Mouse (Mus musculus): ENCODE measurements around the gene Asphd2. TPM values are rescaled to one million over a fixed set of nuclear protein-coding genes. Genes with fewer than 3 reads are reported as not detected.

Gene Asphd2
- polyA plus RNA-seq, 1 experiment from 2014 or later, result 57.3 TPM

DNA sequence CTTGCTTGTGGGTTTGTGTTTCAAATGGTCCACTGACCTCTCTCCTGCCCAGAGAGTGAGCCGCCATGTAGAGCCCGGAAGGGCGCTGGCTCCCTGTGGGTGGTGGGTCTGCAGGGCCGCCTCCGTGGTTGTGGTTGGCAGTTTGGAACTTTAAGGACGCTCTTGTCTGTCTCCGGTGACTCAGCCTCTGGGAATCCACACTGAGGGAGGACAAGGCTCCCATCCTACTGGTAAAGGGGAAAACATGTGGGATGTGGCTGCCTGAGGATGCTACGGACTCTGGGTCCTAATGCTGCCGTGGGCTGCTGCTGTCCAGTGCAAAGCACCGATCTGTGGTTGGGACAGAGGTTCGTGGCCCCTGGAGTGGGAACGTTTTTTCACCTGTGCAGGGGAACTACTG, 26.7 kb downstream of the Asphd2 start:
- H3K27ac ChIP-seq, result no peak overlapping the region
- no peak for ATAC-seq (ENCODE audit: low FRiP score)
- H3K4me3 ChIP-seq (replicated peaks), result no peak overlapping the region
- no peak overlapping the region for H3K4me2 ChIP-seq
- 90% methylated on average over 12 of the region's 12 CpGs for WGBS
- no peaks in the 10 kb centered on the region for H3K27me3 ChIP-seq
- H3K36me3 ChIP-seq (replicated peaks), result peaks cover 75% of the 10 kb centered on the region
- H3K9me3 ChIP-seq, result no peaks in the 10 kb centered on the region
- peaks cover 30% of the 10 kb centered on the region for H3K4me1 ChIP-seq
- H3K9ac ChIP-seq, result no peak overlapping the region

DNA sequence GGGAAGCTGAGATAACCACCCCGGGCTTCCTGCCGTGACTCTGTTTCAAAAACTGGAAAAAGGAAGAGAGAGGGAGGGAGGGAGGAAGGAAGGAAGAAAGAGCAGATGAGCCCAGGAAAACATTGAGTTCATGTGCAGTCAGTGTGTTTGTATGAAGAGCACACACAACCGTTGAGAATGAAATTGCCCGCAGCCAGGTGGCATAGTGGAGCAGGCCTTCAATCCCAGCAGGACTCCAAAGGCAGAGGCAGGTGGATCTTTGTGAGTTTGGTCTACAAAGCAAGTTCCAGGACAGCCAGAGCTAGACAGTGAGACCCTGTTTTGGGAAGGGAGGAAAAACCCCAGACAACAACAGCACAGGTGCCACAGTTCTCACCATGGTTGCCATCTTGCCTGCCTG, 27.3 kb downstream of the Asphd2 start:
- Histone ChIP-seq H3K4me3 (replicated peaks) (no peak overlapping the region), H3K9ac (no peak overlapping the region), H3K27ac (no peak overlapping the region), H3K9me3 (no peaks in the 10 kb centered on the region), H3K36me3 (replicated peaks) (peaks cover 77% of the 10 kb centered on the region), H3K4me1 (peaks cover 24% of the 10 kb centered on the region), H3K27me3 (no peaks in the 10 kb centered on the region), H3K4me2 (no peak overlapping the region)
- WGBS, result 88% methylated on average over 4 of the region's 4 CpGs
- ATAC-seq (ENCODE audit: low FRiP score), result no peak

DNA sequence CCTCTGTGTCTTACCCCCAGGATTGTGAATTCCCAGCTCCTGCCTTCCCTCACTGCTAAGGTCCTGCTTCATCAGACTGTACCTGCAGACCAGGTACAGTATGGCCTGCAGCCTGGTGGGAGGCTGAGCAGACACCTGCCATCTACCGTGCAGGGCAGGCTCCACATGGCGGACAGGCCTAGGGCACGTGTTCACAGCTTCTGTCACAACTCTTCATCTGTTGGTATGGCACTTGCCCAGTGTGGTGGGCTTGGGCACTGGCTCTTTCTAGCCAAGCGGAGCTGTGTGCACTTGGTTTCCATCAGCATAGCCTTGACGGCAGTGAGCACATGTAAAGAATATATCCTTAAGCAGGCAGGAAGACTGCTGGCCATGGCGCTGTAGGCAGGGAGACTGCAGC, 27.8 kb downstream of the Asphd2 start:
- H3K36me3 ChIP-seq (replicated peaks), result peaks cover 82% of the 10 kb centered on the region
- no peaks in the 10 kb centered on the region for H3K27me3 ChIP-seq

DNA sequence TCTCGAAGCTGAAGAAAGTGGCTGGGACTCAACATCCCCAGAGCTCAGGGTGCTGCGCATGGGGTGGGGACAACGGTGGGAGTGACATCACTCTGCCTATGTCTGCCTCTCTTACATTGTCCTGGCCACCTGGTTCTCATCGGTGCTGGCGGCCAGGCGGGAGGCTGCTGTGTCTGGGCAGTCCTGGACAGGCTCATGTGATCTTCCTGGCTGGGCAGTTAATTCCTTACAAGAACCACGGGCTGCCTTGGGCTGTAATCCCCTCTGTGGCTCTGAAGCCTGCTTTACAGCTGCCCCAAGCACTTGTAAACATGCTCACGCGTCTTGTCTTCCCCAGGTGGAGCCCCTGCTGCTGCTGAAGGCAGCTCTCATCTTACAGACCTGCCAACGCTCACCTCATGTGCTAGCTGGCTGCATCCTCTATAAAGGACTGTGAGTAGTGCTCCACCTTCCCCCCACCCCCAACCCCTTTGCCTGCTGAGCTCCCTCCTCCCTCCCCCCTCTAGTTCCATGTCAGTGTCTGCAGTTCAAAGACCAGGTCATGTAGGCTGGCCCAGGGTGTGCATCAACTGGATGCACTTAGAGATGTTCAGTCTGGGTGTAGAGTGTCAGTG, 30.4 kb downstream of the Asphd2 start:
- H3K27me3 ChIP-seq, result no peaks in the 10 kb centered on the region
- no peak overlapping the region for H3K4me2 ChIP-seq
- peaks cover 66% of the 10 kb centered on the region for H3K36me3 ChIP-seq (replicated peaks)
- no peaks in the 10 kb centered on the region; the same call in 1 of the 2 replicates for H3K4me1 ChIP-seq
- no peaks in the 10 kb centered on the region for H3K9me3 ChIP-seq
- 73% methylated on average over 10 of the region's 10 CpGs for whole genome bisulfite sequencing
- H3K4me3 ChIP-seq (replicated peaks), result no peak overlapping the region
- ATAC-seq (ENCODE audit: low FRiP score), result no peak
- H3K27ac ChIP-seq, result no peak overlapping the region
- no peak overlapping the region for H3K9ac ChIP-seq

More for the DNA sequence above, 27.8 kb downstream of the Asphd2 start:
- Histone ChIP-seq H3K27ac (no peak overlapping the region), H3K4me3 (replicated peaks) (no peak overlapping the region), H3K4me2 (no peak overlapping the region), H3K9ac (no peak overlapping the region), H3K9me3 (no peaks in the 10 kb centered on the region), H3K4me1 (peaks cover 20% of the 10 kb centered on the region)
- WGBS, result 97% methylated on average over 6 of the region's 6 CpGs
- no peak for ATAC-seq (ENCODE audit: low FRiP score)

DNA sequence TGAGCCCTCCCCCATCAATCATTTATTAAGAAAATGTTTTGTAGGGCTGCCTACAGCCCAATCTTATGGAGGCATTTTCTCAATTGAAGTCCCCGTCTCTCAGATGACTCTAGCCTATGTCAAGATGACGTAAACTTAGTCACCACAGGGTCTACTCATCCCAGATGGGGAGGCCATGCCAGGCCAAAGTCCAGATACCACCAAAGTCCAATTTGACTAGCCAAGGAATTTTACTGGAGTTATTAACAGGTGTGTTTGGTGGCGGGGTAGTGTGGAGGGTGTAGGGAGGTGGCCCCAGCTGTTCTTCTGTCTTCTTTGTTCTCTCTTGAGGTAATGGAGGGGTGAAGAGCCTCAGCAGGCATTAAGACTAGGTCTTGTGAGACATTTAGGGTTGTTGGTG, 34.6 kb downstream of the Asphd2 start:
- Histone ChIP-seq H3K27me3 (no peaks in the 10 kb centered on the region), H3K4me3 (replicated peaks) (no peak overlapping the region), H3K4me2 (no peak overlapping the region), H3K9ac (no peak overlapping the region), H3K4me1 (no peaks in the 10 kb centered on the region), H3K36me3 (replicated peaks) (peaks cover 68% of the 10 kb centered on the region), H3K27ac (no peak overlapping the region), H3K9me3 (no peaks in the 10 kb centered on the region)
- 92% methylated on average over 3 of the region's 3 CpGs for WGBS
- no peak for ATAC-seq (ENCODE audit: low FRiP score)

DNA sequence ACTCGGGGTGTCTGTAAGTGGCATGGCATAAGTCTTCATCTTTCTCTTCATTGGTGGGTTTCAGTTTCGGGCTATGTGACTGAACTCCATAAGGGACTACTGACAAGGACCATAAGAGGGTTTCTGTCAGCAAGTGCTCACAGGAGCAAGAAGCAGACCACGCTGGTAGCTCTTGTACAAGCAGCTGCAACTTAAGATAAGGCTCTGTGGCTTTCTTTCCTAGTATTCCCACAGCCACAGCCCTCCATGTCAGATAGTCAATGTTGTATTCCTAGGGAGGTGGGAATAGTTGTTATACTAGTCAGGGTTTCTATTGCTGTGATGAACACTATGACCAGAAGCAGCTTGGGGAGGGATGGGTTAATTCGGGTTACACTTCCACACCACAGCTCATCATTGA, 35.1 kb downstream of the Asphd2 start:
- peaks cover 68% of the 10 kb centered on the region for H3K36me3 ChIP-seq (replicated peaks)
- H3K27ac ChIP-seq, result no peak overlapping the region
- 89% methylated on average over 4 of the region's 4 CpGs for WGBS
- H3K9me3 ChIP-seq, result no peaks in the 10 kb centered on the region
- no peaks in the 10 kb centered on the region for H3K4me1 ChIP-seq
- no peak for ATAC-seq (ENCODE audit: low FRiP score)
- no peak overlapping the region for H3K9ac ChIP-seq
- no peaks in the 10 kb centered on the region for H3K27me3 ChIP-seq
- H3K4me3 ChIP-seq (replicated peaks), result no peak overlapping the region
- no peak overlapping the region for H3K4me2 ChIP-seq

DNA sequence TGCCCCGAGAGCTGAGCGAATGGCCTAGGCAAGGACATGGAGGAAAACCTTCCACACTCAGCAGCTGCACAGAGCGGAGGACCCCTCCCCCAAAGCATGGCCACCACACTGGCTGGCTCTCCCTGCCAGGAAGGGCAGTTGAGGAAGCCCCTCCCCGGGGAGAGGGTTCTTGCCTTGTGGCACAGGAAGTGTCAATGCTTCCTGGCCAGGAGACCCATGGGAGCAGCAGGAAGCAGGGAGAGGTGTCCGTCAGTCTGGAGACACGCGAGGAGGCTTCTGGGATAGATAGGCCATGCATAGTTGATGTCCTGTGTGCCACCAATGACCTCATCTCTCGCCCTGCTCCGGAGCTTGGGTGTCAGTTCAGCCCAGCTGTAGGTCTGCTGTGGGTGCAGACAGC, 38.3 kb downstream of the Asphd2 start:
- H3K36me3 ChIP-seq (replicated peaks), result peaks cover 67% of the 10 kb centered on the region
- no peaks in the 10 kb centered on the region for H3K4me1 ChIP-seq
- H3K4me2 ChIP-seq, result no peak overlapping the region
- H3K27ac ChIP-seq, result no peak overlapping the region
- H3K27me3 ChIP-seq, result no peaks in the 10 kb centered on the region
- H3K9me3 ChIP-seq, result no peaks in the 10 kb centered on the region
- H3K9ac ChIP-seq, result no peak overlapping the region
- ATAC-seq (ENCODE audit: low FRiP score), result no peak
- no peak overlapping the region for H3K4me3 ChIP-seq (replicated peaks)
- 92% methylated on average over 9 of the region's 9 CpGs for WGBS

DNA sequence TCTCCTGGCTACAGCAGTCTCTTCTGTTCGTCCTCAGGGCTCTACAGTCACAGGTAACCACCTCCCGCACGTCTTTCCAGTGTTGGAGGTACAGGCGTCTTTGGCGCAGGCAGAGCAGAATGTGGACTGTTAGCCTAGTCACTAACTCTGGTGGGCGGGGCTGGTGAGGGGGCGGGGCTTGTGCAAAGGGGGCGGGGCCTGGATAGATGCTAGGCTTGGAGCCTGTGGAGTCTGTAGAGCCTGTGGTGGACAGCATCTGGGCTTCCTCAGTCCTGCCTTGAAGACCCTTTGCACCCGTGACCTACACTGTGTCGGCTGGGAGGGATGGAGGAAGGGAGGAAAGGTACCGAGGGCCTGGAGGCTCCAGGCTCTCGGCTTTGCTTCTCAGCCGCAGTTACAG, 38.8 kb downstream of the Asphd2 start, which contains the start of gene Gm6583:
TSS of gene Gm6583 (minus strand) at position 124 of the 400 bp plus-strand sequence.
- Histone ChIP-seq H3K9me3 (no peaks in the 10 kb centered on the region), H3K4me3 (replicated peaks) (no peak within 1 kb of the TSS), H3K4me1 (no peaks in the 10 kb centered on the region), H3K27ac (no peak within 1 kb of the TSS), H3K36me3 (replicated peaks) (peaks cover 71% of the 10 kb centered on the region), H3K27me3 (no peaks in the 10 kb centered on the region), H3K9ac (no peak within 1 kb of the TSS), H3K4me2 (no peak within 1 kb of the TSS)
- WGBS, result 62% methylated on average over 13 of the region's 13 CpGs
- no peak for ATAC-seq (ENCODE audit: low FRiP score)

DNA sequence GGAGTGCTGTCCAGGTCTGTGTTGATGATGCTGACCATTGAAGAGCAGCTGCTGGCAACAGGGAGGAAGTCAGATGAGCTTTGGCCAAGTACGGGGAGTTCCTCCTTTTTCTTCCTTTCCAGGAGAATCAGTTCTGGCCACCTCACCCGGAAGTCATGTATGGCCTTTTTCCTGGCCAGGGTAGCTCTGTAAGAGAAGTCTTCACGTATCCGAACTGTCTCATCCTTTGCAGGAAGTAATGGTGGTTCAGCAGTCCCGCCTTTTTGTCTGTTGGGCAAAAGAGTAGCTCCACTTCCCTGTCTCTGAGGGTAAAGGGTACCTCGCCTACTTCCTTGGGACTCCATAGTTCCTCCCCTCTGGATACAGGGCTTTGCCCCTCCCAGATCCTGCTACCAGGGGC, 39.2 kb downstream of the Asphd2 start:
- Histone ChIP-seq H3K27ac (no peak overlapping the region), H3K4me3 (replicated peaks) (no peak overlapping the region), H3K4me1 (no peaks in the 10 kb centered on the region), H3K4me2 (no peak overlapping the region), H3K27me3 (no peaks in the 10 kb centered on the region), H3K9me3 (no peaks in the 10 kb centered on the region), H3K36me3 (replicated peaks) (peaks cover 75% of the 10 kb centered on the region), H3K9ac (no peak overlapping the region)
- no peak for ATAC-seq (ENCODE audit: low FRiP score)
- WGBS, result 89% methylated on average over 6 of the region's 6 CpGs

DNA sequence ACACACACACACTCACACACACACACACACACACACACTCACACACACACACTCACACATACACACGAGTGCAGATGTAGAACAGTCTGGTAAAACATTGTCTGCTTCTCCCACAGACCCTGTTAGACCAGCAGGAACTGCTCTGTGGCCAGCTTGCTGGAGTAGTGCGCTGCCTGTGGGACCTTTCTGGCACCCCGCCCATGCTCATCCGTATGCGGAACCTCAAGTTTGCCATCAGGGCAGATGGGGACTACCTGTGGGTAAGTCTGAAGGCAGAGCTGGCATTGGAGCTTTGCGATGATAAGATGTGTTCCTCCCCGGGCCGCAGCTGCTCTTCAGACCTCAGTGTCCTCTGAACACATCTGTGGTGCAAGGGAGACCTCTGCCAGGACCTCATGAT, 45.5 kb downstream of the Asphd2 start:
- H3K27me3 ChIP-seq, result no peaks in the 10 kb centered on the region
- ATAC-seq (ENCODE audit: low FRiP score), result no peak
- H3K9me3 ChIP-seq, result no peaks in the 10 kb centered on the region
- no peak overlapping the region for H3K4me3 ChIP-seq (replicated peaks)
- H3K36me3 ChIP-seq (replicated peaks), result peaks cover 67% of the 10 kb centered on the region
- H3K4me2 ChIP-seq, result no peak overlapping the region
- peaks cover 15% of the 10 kb centered on the region; the same call in 1 of the 2 replicates for H3K4me1 ChIP-seq
- H3K27ac ChIP-seq, result no peak overlapping the region
- 96% methylated on average over 8 of the region's 8 CpGs for WGBS
- H3K9ac ChIP-seq, result no peak overlapping the region

DNA sequence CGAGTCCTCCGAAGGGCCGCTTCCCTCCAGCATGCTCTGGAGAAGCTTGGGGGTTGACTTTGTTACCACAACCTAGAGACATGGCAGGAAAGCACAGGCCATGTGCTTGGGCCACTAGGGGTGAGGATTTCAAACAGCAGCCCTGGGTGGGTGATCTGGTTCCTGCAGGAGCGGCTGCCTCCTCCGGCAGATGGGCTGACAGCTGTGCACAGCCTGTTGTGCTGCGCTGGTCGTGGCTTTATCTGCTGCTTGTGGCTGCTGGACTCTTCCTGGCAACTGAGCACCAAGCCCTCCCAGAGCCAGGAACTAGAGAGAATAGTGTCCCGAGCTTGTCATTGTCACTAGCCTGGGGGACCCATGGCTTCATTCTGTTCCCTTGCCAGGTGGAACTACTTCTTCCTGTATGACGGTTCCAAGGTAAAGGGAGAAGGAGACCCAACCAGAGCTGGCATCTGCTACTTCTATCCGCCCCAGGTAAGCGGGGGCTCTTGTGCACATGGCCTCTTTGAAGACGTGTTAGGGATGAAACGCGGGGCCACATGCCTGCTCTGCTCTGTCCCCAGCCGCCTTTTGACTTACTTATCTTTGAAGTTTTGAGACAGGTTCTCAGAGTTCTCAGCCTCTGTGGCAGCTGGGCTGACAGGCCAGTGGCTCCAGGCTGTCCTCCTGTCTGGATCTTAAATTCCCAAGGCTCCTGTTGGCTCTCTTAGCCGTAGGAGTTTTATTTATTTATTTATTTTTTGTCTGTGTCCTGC, 48.3 kb downstream of the Asphd2 start:
- 89% methylated on average over 16 of the region's 16 CpGs for WGBS
- Histone ChIP-seq H3K9me3 (no peaks in the 10 kb centered on the region), H3K36me3 (replicated peaks) (peaks cover 47% of the 10 kb centered on the region), H3K4me3 (replicated peaks) (no peak overlapping the region), H3K27ac (no peak overlapping the region), H3K4me2 (no peak overlapping the region), H3K4me1 (peaks cover 36% of the 10 kb centered on the region), H3K27me3 (no peaks in the 10 kb centered on the region), H3K9ac (no peak overlapping the region)
- no peak for ATAC-seq (ENCODE audit: low FRiP score)

DNA sequence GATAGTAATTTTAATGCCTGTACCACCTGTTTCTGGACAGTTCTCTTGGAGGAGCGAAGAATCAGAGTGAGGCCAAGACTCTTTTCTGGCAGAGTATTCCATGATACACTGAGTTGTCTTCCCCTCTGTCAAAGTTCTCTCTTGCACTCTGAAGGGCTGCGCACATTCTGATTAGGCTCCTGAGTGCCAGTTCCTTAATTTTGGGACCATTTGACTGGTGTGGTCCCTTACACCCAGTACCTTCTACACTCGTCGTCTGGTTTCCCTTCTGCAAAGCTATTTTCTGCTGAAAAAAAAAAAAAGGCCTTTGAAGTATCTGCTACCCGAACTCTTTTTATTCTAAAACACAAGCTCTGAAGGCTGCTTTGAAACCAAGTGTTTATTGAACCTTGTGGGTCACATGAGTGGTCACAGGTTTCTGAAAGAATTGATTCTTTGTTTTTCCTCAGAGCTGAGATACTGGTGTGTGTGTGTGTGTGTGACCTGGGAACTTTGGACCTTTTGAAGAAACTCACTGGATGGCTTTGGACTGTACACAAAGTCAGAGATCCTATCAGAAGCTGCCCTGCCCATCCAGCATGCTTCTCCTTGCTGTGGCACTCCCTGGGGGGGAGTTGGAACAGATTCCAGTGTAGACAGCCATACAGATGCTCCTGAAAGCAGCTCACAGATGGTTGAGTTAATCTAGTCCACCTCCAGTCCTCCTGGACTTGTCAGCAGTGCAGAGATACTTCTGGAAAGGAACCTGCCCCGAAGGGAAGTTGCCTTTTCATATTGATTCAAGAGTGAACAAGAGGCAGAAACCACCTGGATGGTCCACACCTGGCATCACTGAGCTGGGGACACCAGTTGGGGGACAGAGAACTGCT, 50.3 kb downstream of the Asphd2 start:
- Histone ChIP-seq H3K27ac (no peak overlapping the region), H3K9ac (0 out of 2 replicates have a peak overlapping the region, but pooled peaks have one; percentile 29), H3K36me3 (replicated peaks) (peaks cover 31% of the 10 kb centered on the region), H3K4me2 (no peak overlapping the region), H3K4me3 (replicated peaks) (no peak overlapping the region), H3K4me1 (peaks cover 39% of the 10 kb centered on the region), H3K27me3 (no peaks in the 10 kb centered on the region), H3K9me3 (no peaks in the 10 kb centered on the region)
- WGBS, result 74% methylated on average over 6 of the region's 6 CpGs
- no peak for ATAC-seq (ENCODE audit: low FRiP score)

Data from forebrain, embryonic 12.5 days (tissue).